17 mouse cellular contexts compared by ENCODE assay signal in genomic region chrX:5941956-5942355, GRCm38 (mm10).
"Had no signal": no experiment of that assay in that cellular context is flagged by ENCODE, and none has a peak within 500 bp of the region (broad histone marks: within the 10 kb centered on the region; RNA-seq: fewer than 3 reads in every experiment).

No protein-coding gene starts in this region.

- ATAC-seq: intestine, embryonic 16.5 days had no signal

- H3K4me1 ChIP-seq: kidney, embryonic 15.5 days; limb, embryonic 12.5 days; lung, embryonic 15.5 days; neural tube, embryonic 15.5 days had no signal

- H3K4me3 ChIP-seq: kidney, embryonic 15.5 days; limb, embryonic 12.5 days; lung, embryonic 15.5 days; myocyte; neural tube, embryonic 15.5 days had no signal

- H3K9me3 ChIP-seq: kidney, embryonic 15.5 days; limb, embryonic 12.5 days; lung, embryonic 15.5 days; neural tube, embryonic 15.5 days had no signal

- H3K36me3 ChIP-seq: kidney, embryonic 15.5 days; limb, embryonic 12.5 days; lung, embryonic 15.5 days; neural tube, embryonic 15.5 days had no signal

- DNase-seq: kidney, adult 2 months; kidney, postnatal 36 days; liver; lung, postnatal 14 days; midbrain, embryonic 14.5 days; right cerebral cortex, adult 18-20 months; right cerebral cortex, postnatal 25 days; thymus, adult 2 months; thymus, postnatal 25 days had no signal

- H3K27me3 ChIP-seq: kidney, embryonic 15.5 days; limb, embryonic 12.5 days; lung, embryonic 15.5 days; neural tube, embryonic 15.5 days had no signal

- H3K9ac ChIP-seq: kidney, embryonic 15.5 days; limb, embryonic 12.5 days; lung, embryonic 15.5 days; neural tube, embryonic 15.5 days had no signal

- H3K27ac ChIP-seq: kidney, embryonic 15.5 days; limb, embryonic 12.5 days; lung, embryonic 15.5 days; macrophage; neural tube, embryonic 15.5 days; stomach, postnatal 0 days had no signal
